In genomic region chr7:112023601-112024445, GRCm38 (mm10) we compare ENCODE assay signal across 8 mouse cellular contexts. TPM values are rescaled to one million over a fixed set of nuclear protein-coding genes. Genes with fewer than 3 reads are reported as not detected.
A peak's percentile ranks its signal among the peaks of the same experiment; 100 is the strongest.
DNase-seq lines count a peak whose midpoint lies in the region; ATAC-seq lines count a peak whose summit lies in the region.

No protein-coding gene starts in this region.

- no peaks in the 10 kb centered on the region for H3K36me3 ChIP-seq in forebrain, embryonic 16.5 days (ENCODE audit: control insufficient read depth, insufficient read depth)
- peaks cover 11% of the 10 kb centered on the region for H3K36me3 ChIP-seq in limb, embryonic 10.5 days
- no peaks in the 10 kb centered on the region for H3K36me3 ChIP-seq in midbrain, embryonic 16.5 days (ENCODE audit: control insufficient read depth, insufficient read depth, low read length)

- H3K27ac ChIP-seq in forebrain, embryonic 16.5 days (ENCODE audit: low read length): peak overlapping the region; percentile 98
- peak overlapping the region; percentile 99 for H3K27ac ChIP-seq in limb, embryonic 10.5 days
- peak overlapping the region; percentile 98 for H3K27ac ChIP-seq in midbrain, embryonic 16.5 days (ENCODE audit: low read length)

- H3K4me1 ChIP-seq in forebrain, embryonic 16.5 days (replicated peaks; ENCODE audit: control insufficient read depth, insufficient read depth, low read length): peaks cover 33% of the 10 kb centered on the region
- peaks cover 35% of the 10 kb centered on the region for H3K4me1 ChIP-seq in limb, embryonic 10.5 days
- peaks cover 36% of the 10 kb centered on the region for H3K4me1 ChIP-seq in midbrain, embryonic 16.5 days (ENCODE audit: control insufficient read depth, insufficient read depth, low read length)

- under 1% methylated on average over 57 of the region's 58 CpGs for WGBS in forebrain, embryonic 16.5 days
- WGBS in limb, embryonic 10.5 days: under 1% methylated on average over 58 of the region's 58 CpGs
- WGBS in midbrain, embryonic 16.5 days: under 1% methylated on average over 58 of the region's 58 CpGs

- peak overlapping the region; percentile 89 for H3K4me2 ChIP-seq in forebrain, embryonic 16.5 days (ENCODE audit: low read length)
- H3K4me2 ChIP-seq in midbrain, embryonic 16.5 days (ENCODE audit: low read length): peak overlapping the region; percentile 73

- DNase-seq in gastrocnemius, adult 18-20 months (ENCODE audit: low spot score): peak; percentile 39
- no peak for DNase-seq in gastrocnemius, postnatal 10 days
- peak; percentile 51 for DNase-seq in 3T3-L1 (ENCODE audit: low read depth, low spot score)
- DNase-seq in adipocyte (ENCODE audit: low spot score): peak; percentile 55
- DNase-seq in limb, embryonic 10.5 days (ENCODE audit: low spot score): no peak
- DNase-seq in ovary, adult 18-20 months (ENCODE audit: low spot score): no peak

- H3K9me3 ChIP-seq in forebrain, embryonic 16.5 days (ENCODE audit: control insufficient read depth, low read length): no peaks in the 10 kb centered on the region
- H3K9me3 ChIP-seq in limb, embryonic 10.5 days (replicated peaks): no peaks in the 10 kb centered on the region
- H3K9me3 ChIP-seq in midbrain, embryonic 16.5 days (replicated peaks; ENCODE audit: control insufficient read depth, low read length, poor library complexity, severe bottlenecking): no peaks in the 10 kb centered on the region

- H3K4me3 ChIP-seq in forebrain, embryonic 16.5 days (replicated peaks; ENCODE audit: low read length): peak overlapping the region; percentile 91
- peak overlapping the region; percentile 99 for H3K4me3 ChIP-seq in limb, embryonic 10.5 days
- peak overlapping the region; percentile 76 for H3K4me3 ChIP-seq in midbrain, embryonic 16.5 days (ENCODE audit: low read depth, low read length)

- H3K27me3 ChIP-seq in forebrain, embryonic 16.5 days (replicated peaks; ENCODE audit: control insufficient read depth, insufficient read depth, low read length): no peaks in the 10 kb centered on the region
- no peaks in the 10 kb centered on the region for H3K27me3 ChIP-seq in limb, embryonic 10.5 days (ENCODE audit: low read depth, poor library complexity, severe bottlenecking)
- H3K27me3 ChIP-seq in midbrain, embryonic 16.5 days (ENCODE audit: control insufficient read depth, insufficient read depth, low read depth, low read length): no peaks in the 10 kb centered on the region

- ATAC-seq in forebrain, embryonic 16.5 days: peak; percentile 4
- peak; percentile 29; the same call in 1 of the 2 replicates for ATAC-seq in midbrain, embryonic 16.5 days

- peak overlapping the region; percentile 97 for H3K9ac ChIP-seq in forebrain, embryonic 16.5 days (replicated peaks; ENCODE audit: low read depth, low read length)
- peak overlapping the region; percentile 98 for H3K9ac ChIP-seq in midbrain, embryonic 16.5 days (ENCODE audit: low read depth, low read length)

RNA-seq across cellular contexts. Expression of gene Usp47, which starts 0.5 kb away (rescaled TPM):
- total RNA-seq in gastrocnemius, adult 18-20 months (2021): 100 to 1,000 TPM; 225 to 256 TPM
- total RNA-seq in gastrocnemius, postnatal 10 days (2021): 100 to 1,000 TPM; 141 to 151 TPM
- polyA plus RNA-seq in forebrain, embryonic 16.5 days (2015; fragmentation: Nextera tagmentation; extraction: Ambion mirVana): 98.6 and 107 TPM in 2 replicates
- polyA plus RNA-seq in limb, embryonic 10.5 days (2016; fragmentation: Nextera tagmentation; extraction: Ambion mirVana): 73.3 and 93.4 TPM in 2 replicates
- polyA plus RNA-seq in midbrain, embryonic 16.5 days (2015; fragmentation: Nextera tagmentation; extraction: Ambion mirVana): 78.4 and 85.8 TPM in 2 replicates

Comparison
In these comparisons a context has a peak if more than half of its experiments do, and no peak if none do; other contexts are left out.
1. DNase-seq: peak in gastrocnemius, adult 18-20 months (single experiment), 3T3-L1 (single experiment) and adipocyte (single experiment); none in gastrocnemius, postnatal 10 days (single experiment), limb, embryonic 10.5 days (single experiment) and ovary, adult 18-20 months (single experiment).
2. Peak in every context shown above with its lines, with median percentiles within 50 percentile points of each other: H3K27ac ChIP-seq and H3K4me3 ChIP-seq.